Mouse (Mus musculus): ENCODE results near the gene Ubxn7.

Ubxn7 gene

GRCm38 (mm10) chr16:32384885-32385284, 52.8 kb downstream of the Ubxn7 start:
- DNase-seq: no peak

DNA sequence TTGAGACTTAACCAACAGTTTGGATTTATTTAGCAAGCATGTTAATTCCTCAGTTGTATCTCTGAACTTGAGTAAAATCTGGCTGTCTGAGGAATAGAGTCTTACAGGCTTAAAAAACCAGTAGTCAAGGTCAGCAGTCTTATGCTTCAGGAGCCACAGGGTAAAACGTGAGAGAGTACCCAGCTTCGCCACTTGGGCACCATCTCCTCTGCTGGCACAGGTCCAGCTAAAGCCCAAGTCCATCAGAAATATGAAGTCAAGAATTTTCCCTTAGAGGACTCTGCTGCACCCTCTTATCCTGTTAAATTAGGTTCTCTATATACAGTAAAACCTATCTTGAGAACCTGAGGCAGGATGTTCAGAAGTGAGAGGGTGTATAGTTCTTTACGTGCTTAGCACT, 54.8 kb downstream of the Ubxn7 start:
- no peak for DNase-seq

DNA sequence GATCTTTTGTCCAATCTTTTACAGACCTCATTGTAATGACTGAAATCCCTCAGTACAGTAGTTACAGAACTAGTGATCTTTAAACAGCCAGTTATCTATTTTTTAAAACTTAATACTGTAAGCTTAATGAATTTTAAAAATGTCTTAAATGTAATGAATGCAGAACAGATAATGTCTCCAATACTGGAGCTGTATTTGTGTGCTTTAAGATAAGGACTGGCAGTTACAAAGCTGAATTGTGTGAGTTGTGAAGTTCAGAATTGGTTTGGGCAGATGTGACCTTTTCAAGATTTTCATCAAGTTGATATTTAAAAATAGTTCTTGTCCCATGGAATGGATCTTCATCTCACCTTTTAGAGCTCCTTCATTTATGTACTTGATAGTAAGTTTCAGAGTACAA, 57.0 kb downstream of the Ubxn7 start:
- DNase-seq: no peak

- no peak for DNase-seq
Measured at GRCm38 (mm10) chr16:32389841-32390240, 57.8 kb downstream of the Ubxn7 start.

DNA sequence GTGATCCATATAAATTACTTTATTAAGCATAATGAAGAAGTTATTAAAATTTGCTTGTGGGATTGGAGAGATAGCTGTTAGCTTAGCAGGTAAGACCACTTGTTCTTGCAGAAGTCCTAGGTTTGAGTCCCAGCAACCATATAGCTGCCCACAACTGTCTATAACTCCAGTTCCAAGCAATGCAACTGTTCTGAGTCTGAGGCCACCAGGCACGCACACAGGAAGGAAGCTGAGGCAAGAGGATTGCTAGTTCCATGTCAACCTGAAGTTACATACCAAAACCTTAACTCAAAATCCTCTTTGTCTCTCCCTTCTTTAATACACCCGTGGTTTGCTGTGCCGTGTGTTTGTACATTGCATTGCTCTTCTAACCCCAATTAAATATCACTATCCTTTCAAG, 58.8 kb downstream of the Ubxn7 start:
- DNase-seq: no peak

- no peak for DNase-seq
Measured at GRCm38 (mm10) chr16:32395679-32396540, 63.9 kb downstream of the Ubxn7 start.

GRCm38 (mm10) chr16:32396541-32396835, 64.4 kb downstream of the Ubxn7 start:
- DNase-seq: no peak

- DNase-seq: no peak
Measured at GRCm38 (mm10) chr16:32398206-32398605, 66.1 kb downstream of the Ubxn7 start.

DNA sequence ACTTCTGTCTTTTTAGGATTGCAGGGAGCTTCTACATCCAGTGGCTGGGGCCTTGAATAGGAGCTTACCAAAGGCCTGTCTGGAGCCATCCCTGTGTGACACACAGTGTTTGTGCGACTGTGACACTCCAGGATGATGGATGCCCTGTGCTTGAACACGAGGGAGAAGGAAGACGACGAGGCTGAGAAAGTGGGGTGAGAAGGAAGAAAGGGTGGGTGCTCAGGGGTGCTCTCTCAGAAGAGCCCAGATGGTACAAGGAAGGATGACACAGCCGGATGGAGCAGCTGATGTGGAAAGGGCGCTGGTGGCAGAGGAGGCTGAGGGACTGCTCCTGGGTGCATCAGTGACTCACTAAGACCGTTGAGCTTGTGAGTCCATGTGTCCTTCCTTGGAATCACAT, 68.2 kb downstream of the Ubxn7 start, which contains the start of gene Tm4sf19:
Gene Tm4sf19 (plus strand): TSS at position 240 of the 400 bp plus-strand sequence.
- no peak for DNase-seq

DNA sequence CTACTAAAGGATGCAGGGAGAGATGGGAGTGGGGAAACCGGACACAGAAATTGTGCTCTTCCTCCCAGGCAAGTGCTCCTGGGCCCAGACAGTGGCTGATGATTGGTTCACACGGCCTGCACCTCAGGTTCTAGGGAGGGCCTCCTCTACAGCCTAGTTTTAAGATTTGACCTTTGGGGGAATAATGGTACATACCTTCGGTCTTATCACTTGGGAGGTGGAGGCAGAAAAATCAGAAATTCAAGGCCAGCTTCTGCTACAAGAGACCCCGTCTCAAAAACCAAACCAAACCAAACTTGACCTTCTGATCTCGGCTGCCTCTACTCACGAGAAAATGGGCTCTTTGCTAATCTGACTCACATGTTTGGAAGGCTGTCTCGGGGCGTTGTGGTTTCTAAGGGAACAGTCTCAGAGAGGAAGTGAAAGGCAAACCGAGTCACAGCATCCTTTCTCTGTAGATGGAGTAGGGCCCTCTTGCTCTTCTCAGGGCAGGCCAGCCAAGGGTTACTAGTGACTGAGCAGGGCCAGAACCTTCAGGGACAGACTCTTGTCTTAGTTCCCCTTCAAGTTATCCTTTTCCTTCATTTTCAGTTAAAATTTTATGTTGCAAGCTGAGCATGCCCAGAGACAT, 69.4 kb downstream of the Ubxn7 start:
- no peak for DNase-seq

- DNase-seq: no peak
Measured at GRCm38 (mm10) chr16:32402818-32403217, 70.8 kb downstream of the Ubxn7 start.

GRCm38 (mm10) chr16:32405716-32406115, 73.7 kb downstream of the Ubxn7 start:
- no peak for DNase-seq

DNA sequence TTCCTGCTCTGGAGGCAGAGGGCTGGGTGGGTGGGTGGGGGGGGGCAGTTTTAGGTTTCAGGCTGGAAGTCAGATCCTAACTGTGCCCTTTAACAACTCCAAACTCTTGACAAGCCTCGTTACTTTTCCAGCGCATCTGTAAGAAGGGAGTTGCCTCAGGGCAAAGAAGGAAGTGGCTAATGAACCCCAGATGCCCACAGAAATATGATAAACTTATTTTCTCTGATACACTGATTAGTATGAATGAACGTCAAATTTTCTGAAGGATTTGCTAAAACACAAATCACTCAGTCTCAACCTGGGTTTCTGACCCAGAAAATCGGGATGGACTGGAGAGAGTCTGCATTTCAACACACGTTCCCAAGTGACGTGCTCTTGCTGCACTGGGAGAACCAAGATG, 74.6 kb downstream of the Ubxn7 start:
- DNase-seq: no peak

DNA sequence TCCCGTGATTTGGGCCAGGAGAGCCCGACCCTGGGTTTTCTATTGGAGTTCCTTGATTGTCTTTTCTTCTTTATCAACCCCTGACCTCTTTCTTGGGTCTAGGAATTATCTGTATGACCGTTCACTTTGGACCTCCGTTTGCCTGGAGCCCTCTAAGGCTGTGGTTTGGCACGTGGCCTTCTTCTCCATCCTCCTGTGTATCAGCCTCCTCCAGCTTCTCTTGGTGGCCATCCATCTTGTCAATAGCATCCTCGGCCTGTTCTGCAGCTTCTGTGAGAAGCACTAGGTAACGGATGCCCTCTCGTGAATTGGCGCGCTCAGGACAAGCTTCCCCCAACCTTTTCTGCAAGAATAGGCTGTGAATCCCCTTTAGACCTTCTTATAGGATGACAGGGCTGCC, 75.7 kb downstream of the Ubxn7 start:
- no peak for DNase-seq

GRCm38 (mm10) chr16:32417457-32417856, 85.4 kb downstream of the Ubxn7 start:
- no peak for DNase-seq

GRCm38 (mm10) chr16:32419517-32420483, 87.7 kb downstream of the Ubxn7 start, which contains the start of gene Tctex1d2:
Tctex1d2 (plus strand) TSS chr16:32419702.
- peak; percentile 84 to 90 for DNase-seq

- no peak for DNase-seq
Measured at GRCm38 (mm10) chr16:32427506-32427905, 95.4 kb downstream of the Ubxn7 start.

DNA sequence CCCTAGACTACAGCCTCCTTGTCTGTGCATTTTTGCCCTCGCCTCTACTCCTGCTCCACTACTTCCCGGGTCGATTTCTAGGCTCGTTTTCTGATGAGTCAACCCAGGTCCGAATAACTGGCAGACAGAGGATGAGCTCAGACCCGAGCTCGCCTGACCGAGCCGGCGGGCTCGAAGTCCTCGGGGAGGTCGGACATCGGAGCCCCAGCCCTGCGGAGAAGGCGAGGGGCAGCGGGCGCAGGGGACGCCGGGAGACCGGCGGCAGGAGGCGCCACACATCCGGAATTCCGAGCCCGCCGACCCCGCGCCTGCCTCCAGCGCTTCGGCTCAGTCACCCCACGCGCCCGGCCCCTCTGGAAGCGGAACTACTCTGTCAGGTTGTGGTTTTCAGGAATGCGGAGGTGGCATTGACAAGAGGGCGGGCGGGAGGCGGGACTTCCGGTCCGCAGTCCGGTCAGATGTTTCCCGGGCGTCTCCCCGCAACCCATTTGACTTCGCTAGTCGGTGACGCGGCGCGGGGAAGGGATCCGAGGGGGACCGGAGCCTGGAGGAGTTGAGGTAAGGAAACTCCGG, 98.5 kb downstream of the Ubxn7 start, which contains the start of gene Pcyt1a:
Gene Pcyt1a (plus strand): TSS at position 448 of the 573 bp plus-strand sequence.
- peak; percentile 71 to 74 for DNase-seq

DNA sequence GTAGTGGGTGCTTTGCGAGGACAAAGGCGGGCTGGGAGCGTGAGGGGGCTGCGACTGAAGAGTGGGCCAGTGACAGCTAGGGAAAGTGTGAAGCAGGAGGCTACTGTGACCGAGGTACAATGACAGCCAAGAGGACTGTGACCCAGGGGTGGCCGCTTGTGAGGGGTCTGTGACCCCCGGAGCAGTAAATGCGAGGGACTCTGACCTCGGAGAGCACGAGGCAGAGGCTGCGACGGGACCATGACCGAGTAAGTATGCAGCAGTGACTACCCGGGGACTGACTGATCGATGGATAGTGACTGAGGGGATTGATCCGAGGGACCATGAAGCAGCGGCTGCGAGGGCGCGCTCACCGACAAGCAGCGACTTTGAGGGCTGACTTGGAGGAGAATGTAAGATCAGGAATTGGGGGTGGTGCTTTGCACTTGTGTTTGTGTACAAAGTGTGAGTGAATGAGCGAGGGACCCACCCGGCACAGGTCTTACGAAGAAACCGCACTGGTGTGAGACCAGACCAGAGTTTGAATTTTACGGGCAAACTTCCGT, 99.1 kb downstream of the Ubxn7 start:
- no peak for DNase-seq

GRCm38 (mm10) chr16:32431926-32432325, 99.9 kb downstream of the Ubxn7 start:
- DNase-seq: no peak

- DNase-seq: no peak
Measured at GRCm38 (mm10) chr16:32433138-32433537, 101.1 kb downstream of the Ubxn7 start.

- DNase-seq: peak; percentile 63 to 78
Measured at GRCm38 (mm10) chr16:32434066-32434465, 102.0 kb downstream of the Ubxn7 start.
